Mouse (Mus musculus): ENCODE data around the gene Cldn17. TPM values are rescaled to one million over a fixed set of nuclear protein-coding genes. Genes with fewer than 3 reads are reported as not detected.

Gene Cldn17
- total RNA-seq (2014; rRNA removed) (not detected in 2 replicates), polyA plus RNA-seq (2015; fragmentation: Nextera tagmentation; extraction: Ambion mirVana) (not detected in 2 replicates)

DNA sequence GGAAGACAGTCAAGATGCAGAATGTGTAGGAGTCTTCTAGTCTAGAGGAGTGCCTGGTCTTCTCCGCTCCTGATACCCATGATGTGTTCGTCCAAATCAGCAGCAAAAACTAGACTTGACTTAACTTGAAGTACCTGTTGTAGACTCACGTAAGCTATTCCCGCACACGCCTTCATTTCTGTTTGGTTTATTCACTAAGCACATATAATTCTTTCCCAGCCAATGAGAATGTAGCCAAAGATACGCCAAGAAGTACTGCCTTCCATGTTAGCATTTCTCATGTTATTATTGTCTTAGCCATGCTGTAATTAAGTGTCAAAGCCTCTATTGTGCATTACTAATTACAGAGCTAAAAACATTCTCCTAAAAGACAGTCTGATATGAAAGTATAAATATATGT is at the start of gene Cldn17:
TSS of gene Cldn17 (minus strand) at position 101 of the 400 bp plus-strand sequence.
- H3K9me3 ChIP-seq (ENCODE audit: low read length), result no peaks in the 10 kb centered on the region
- H3K4me2 ChIP-seq (ENCODE audit: low read depth), result no peak within 1 kb of the TSS
- 90% methylated on average over 6 of the region's 6 CpGs for WGBS
- H3K36me3 ChIP-seq (ENCODE audit: insufficient read depth), result no peaks in the 10 kb centered on the region
- no peak for TF ChIP-seq CTCF (IDR thresholded peaks at IDR 0.05; ENCODE audit: low read depth)
- no peaks in the 10 kb centered on the region for H3K4me1 ChIP-seq (ENCODE audit: insufficient read depth)
- no peak within 1 kb of the TSS for H3K4me3 ChIP-seq (ENCODE audit: low read depth, low read length)
- no peak within 1 kb of the TSS for H3K9ac ChIP-seq
- ATAC-seq (no peak), DNase-seq (no peak)
- H3K27ac ChIP-seq (ENCODE audit: low read depth, low read length), result no peak within 1 kb of the TSS
- H3K27me3 ChIP-seq (ENCODE audit: insufficient read depth, low read length), result no peaks in the 10 kb centered on the region

DNA sequence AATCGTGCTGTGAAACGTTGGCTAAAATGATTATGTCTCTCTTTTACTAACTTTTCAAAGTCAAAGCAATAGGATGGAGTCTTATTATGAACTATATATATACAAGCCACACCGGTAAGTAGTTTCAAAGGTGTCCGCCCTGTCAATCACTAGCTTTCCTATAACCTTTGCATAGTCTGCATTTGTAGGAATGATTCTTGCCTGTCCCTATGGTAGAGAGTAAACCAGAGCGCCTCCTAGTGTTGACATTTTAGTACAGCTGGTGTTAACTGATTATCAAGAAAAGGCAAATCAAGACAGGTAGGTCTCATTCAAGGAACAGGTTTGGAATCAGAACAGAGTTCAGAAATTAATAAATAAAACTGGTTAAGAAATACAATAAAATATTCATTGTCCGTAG is 35.7 kb upstream of the Cldn17 start:
- H3K4me1 ChIP-seq (ENCODE audit: insufficient read depth), result no peaks in the 10 kb centered on the region
- H3K27me3 ChIP-seq (ENCODE audit: insufficient read depth, low read length), result no peaks in the 10 kb centered on the region
- H3K4me3 ChIP-seq (ENCODE audit: low read depth, low read length), result no peak overlapping the region
- TF ChIP-seq CTCF (IDR thresholded peaks at IDR 0.05; ENCODE audit: low read depth), result peak; percentile 62
- H3K4me2 ChIP-seq (ENCODE audit: low read depth), result no peak overlapping the region
- DNase-seq, result peak; percentile 29
- H3K27ac ChIP-seq (ENCODE audit: low read depth, low read length), result no peak overlapping the region
- 54% methylated on average over 6 of the region's 6 CpGs for WGBS
- H3K9me3 ChIP-seq (ENCODE audit: low read length), result no peaks in the 10 kb centered on the region
- no peaks in the 10 kb centered on the region for H3K36me3 ChIP-seq (ENCODE audit: insufficient read depth)
- H3K9ac ChIP-seq, result no peak overlapping the region
- ATAC-seq, result no peak

DNA sequence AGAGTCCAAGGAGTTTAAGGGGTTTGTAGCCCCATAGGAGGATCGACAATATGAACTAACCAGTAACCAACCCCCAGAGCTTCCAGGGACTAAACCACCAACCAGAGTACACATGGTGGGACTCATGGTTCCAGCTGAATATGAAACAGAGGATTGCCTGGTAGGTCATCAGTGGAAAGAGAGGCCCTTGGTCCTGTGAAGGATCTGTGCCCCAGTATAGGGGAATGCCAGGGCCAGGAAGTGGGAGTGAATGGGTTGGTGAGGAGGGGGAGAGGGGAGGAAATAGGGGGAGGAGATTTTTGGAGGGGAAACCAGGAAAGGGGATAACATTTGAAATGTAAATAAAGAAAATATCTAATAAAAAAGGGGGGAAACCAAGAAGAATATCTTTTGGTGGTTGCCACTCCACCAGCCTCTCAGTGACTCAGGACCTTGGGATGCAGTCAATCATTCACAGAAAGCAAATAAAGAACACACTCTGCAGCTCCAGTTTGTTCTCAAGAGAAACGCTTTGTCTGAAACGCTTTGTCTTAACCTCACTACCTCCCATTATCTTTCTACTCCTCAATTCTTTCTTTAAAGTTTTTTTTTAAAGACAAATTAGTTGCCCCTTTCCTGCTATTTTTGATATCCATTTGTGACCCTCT is 33.2 kb upstream of the Cldn17 start:
- H3K9me3 ChIP-seq (ENCODE audit: low read length), result no peaks in the 10 kb centered on the region
- no peak overlapping the region for H3K27ac ChIP-seq (ENCODE audit: low read depth, low read length)
- no peaks in the 10 kb centered on the region for H3K27me3 ChIP-seq (ENCODE audit: insufficient read depth, low read length)
- WGBS, result 71% methylated on average over 3 of the region's 3 CpGs
- TF ChIP-seq CTCF (IDR thresholded peaks at IDR 0.05; ENCODE audit: low read depth), result no peak
- H3K4me2 ChIP-seq (ENCODE audit: low read depth), result no peak overlapping the region
- H3K4me3 ChIP-seq (ENCODE audit: low read depth, low read length), result no peak overlapping the region
- no peaks in the 10 kb centered on the region for H3K36me3 ChIP-seq (ENCODE audit: insufficient read depth)
- no peak for DNase-seq
- no peaks in the 10 kb centered on the region for H3K4me1 ChIP-seq (ENCODE audit: insufficient read depth)
- no peak overlapping the region for H3K9ac ChIP-seq
- ATAC-seq, result no peak

DNA sequence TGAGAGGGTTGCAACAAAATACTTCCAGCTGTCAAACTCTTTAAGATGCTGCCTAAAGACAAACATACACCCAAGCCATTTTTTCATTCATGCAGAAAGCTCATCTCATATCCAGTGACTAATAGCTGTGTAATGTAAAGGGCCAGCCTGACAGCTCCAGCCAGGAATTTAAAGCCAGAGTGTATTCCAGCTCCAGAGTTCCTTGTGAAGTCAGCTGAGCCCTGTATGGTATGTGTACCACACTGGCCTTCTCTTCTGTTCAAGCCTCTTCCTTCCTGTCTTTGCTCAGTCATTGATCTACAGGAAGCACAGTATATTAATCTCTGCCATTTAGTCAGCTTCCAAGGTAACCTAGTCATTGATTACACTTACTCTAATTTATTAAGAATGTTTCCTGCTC is 4.6 kb upstream of the Cldn17 start:
- Histone ChIP-seq H3K36me3 (ENCODE audit: insufficient read depth) (no peaks in the 10 kb centered on the region), H3K9me3 (ENCODE audit: low read length) (no peaks in the 10 kb centered on the region), H3K4me1 (ENCODE audit: insufficient read depth) (no peaks in the 10 kb centered on the region), H3K9ac (no peak overlapping the region), H3K4me3 (ENCODE audit: low read depth, low read length) (no peak overlapping the region), H3K27me3 (ENCODE audit: insufficient read depth, low read length) (no peaks in the 10 kb centered on the region), H3K27ac (ENCODE audit: low read depth, low read length) (no peak overlapping the region), H3K4me2 (ENCODE audit: low read depth) (no peak overlapping the region)
- DNase-seq (no peak), ATAC-seq (no peak)
- TF ChIP-seq CTCF (IDR thresholded peaks at IDR 0.05; ENCODE audit: low read depth), result no peak

DNA sequence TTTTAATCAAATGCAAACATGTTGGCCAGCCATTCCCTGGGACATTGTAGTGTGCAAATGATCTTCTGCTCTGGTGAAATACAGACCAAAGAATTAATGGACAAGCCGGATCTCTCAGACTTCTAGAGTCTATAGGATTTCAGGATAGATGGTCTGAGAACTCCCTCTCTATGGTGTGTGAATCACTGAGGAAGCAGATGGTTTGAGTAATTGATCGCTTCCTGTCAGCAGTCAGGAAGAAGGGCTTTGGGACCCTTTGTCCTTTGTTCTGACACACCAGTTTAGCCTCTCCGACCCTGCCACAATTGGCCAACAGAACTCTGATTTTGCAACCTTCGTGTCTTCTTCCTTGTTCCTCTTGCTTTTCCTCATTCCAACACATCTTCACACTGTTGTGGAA is 1.4 kb upstream of the Cldn17 start:
- Histone ChIP-seq H3K27ac (ENCODE audit: low read depth, low read length) (no peak overlapping the region), H3K4me1 (ENCODE audit: insufficient read depth) (no peaks in the 10 kb centered on the region), H3K9ac (no peak overlapping the region), H3K27me3 (ENCODE audit: insufficient read depth, low read length) (no peaks in the 10 kb centered on the region), H3K4me3 (ENCODE audit: low read depth, low read length) (no peak overlapping the region), H3K9me3 (ENCODE audit: low read length) (no peaks in the 10 kb centered on the region), H3K4me2 (ENCODE audit: low read depth) (no peak overlapping the region), H3K36me3 (ENCODE audit: insufficient read depth) (no peaks in the 10 kb centered on the region)
- ATAC-seq (no peak), DNase-seq (no peak)
- no peak for TF ChIP-seq CTCF (IDR thresholded peaks at IDR 0.05; ENCODE audit: low read depth)
- WGBS, result 85% methylated on average over 4 of the region's 4 CpGs

DNA sequence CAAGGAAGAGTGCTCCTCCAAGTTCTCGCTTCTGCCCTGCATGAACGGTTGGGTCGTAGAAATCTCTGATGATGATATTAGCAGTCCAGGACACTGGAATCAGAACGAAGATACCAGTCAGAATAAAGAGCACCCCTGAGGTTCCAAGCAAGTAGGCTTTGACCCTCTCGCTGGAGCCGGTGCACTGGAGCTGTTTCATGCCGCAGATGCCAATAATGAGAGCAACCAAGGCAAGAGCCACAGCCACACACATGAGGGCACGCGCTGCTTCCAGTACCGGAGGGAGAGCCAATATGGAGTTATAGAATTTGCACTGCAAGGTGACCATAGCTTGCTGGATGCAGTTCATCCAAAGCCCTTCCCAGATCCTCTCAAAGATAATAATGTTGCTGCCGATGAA is 440 bp downstream of the Cldn17 start:
- Histone ChIP-seq H3K27me3 (ENCODE audit: insufficient read depth, low read length) (no peaks in the 10 kb centered on the region), H3K4me2 (ENCODE audit: low read depth) (no peak overlapping the region), H3K9me3 (ENCODE audit: low read length) (no peaks in the 10 kb centered on the region), H3K9ac (no peak overlapping the region), H3K4me1 (ENCODE audit: insufficient read depth) (no peaks in the 10 kb centered on the region), H3K4me3 (ENCODE audit: low read depth, low read length) (no peak overlapping the region), H3K36me3 (ENCODE audit: insufficient read depth) (no peaks in the 10 kb centered on the region), H3K27ac (ENCODE audit: low read depth, low read length) (no peak overlapping the region)
- DNase-seq, result no peak
- ATAC-seq, result no peak
- 97% methylated on average over 11 of the region's 11 CpGs for WGBS
- no peak for TF ChIP-seq CTCF (IDR thresholded peaks at IDR 0.05; ENCODE audit: low read depth)

DNA sequence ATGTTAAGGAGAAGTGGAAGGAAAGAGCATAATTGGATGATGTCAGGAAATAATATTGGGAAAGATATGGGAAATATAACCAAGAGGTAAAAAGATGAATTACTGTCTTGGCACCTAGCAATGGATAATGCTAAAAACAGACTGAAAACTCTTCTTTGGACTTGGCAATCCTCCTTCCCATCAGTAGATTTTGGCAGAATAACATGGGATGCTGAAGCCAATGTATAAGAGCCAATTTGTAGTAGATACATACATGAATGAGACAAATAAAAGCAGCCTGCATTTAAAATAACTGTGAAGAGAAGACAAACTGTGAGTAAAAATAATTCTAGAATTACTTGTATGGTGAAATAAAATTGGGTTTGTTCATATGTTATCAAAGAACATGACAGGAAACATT is 18.7 kb downstream of the Cldn17 start:
- no peak for ATAC-seq
- Histone ChIP-seq H3K36me3 (ENCODE audit: insufficient read depth) (no peaks in the 10 kb centered on the region), H3K27me3 (ENCODE audit: insufficient read depth, low read length) (no peaks in the 10 kb centered on the region), H3K9me3 (ENCODE audit: low read length) (no peaks in the 10 kb centered on the region), H3K27ac (ENCODE audit: low read depth, low read length) (no peak overlapping the region), H3K9ac (no peak overlapping the region), H3K4me3 (ENCODE audit: low read depth, low read length) (no peak overlapping the region), H3K4me2 (ENCODE audit: low read depth) (no peak overlapping the region), H3K4me1 (ENCODE audit: insufficient read depth) (no peaks in the 10 kb centered on the region)
- peak; percentile 52 for DNase-seq
- no peak for TF ChIP-seq CTCF (IDR thresholded peaks at IDR 0.05; ENCODE audit: low read depth)
